Mouse (Mus musculus) limb, embryonic 12.5 days (tissue): Measurements from ENCODE around the gene Ngfr. TPM values are rescaled to one million over a fixed set of nuclear protein-coding genes. Genes with fewer than 3 reads are reported as not detected.

Experiments
- polyA plus RNA-seq: library from polyadenylated mRNA; unstranded; fragments of >200 nt; fragmentation: Nextera tagmentation; extraction: Ambion mirVana; gene quantifications from 2 replicates; pipeline ENCODE4 v1.2.1, GENCODE M21; 2016

Gene Ngfr
- polyA plus RNA-seq, 1 experiment from 2014 or later = 24.3 TPM

Other genes starting within 250 kb of the Ngfr start
- gene Slc35b1, start 203.0 kb downstream of the Ngfr start, polyA plus RNA-seq = 122 and 125 TPM in 2 replicates
- gene Spop, start 173.7 kb downstream of the Ngfr start, polyA plus RNA-seq = 157 TPM in 2 replicates
- gene Nxph3, start 73.2 kb downstream of the Ngfr start, polyA plus RNA-seq = 2.5 and 2.6 TPM in 2 replicates
- 231 TPM in 2 replicates for gene Phb, start 79.2 kb upstream of the Ngfr start, polyA plus RNA-seq
- 24.0 and 24.9 TPM in 2 replicates for gene Zfp652, start 124.9 kb upstream of the Ngfr start, polyA plus RNA-seq
- 1.9 and 2.5 TPM in 2 replicates for gene B130006D01Rik, start 135.9 kb upstream of the Ngfr start, polyA plus RNA-seq
- not detected in 2 replicates for gene Phospho1, start 236.8 kb upstream of the Ngfr start, polyA plus RNA-seq
- gene Gngt2, start 249.5 kb upstream of the Ngfr start, polyA plus RNA-seq = 10.1 and 10.2 TPM in 2 replicates